Mouse (Mus musculus) neural tube, embryonic 12.5 days (tissue): ENCODE data around the gene Tmem45a. TPM values are rescaled to one million over a fixed set of nuclear protein-coding genes. Genes with fewer than 3 reads are reported as not detected.

Source experiments
- ATAC-seq: fragments of 200-750 bp; cut with Nextera tagmentation; 2 replicates; pipeline ENCODE4 v1.8.0; 2017; ENCODE audit warnings: low read depth, mild to moderate bottlenecking, moderate TSS enrichment, moderate library complexity; ENCODE audit not compliant: low FRiP score
- H3K27ac ChIP-seq: fragments of 300-500 bp; sonication (generic); 2 replicates; pipeline ENCODE4 v1.5.1; 2016
- H3K27me3 ChIP-seq: fragments of 300-500 bp; sonication (generic); replicated peaks from 2 replicates; pipeline ENCODE4 v1.6.1; 2016; ENCODE audit warnings: mild to moderate bottlenecking
- H3K36me3 ChIP-seq: fragments of 300-500 bp; sonication (generic); 2 replicates; pipeline ENCODE4 v1.6.1; 2016; ENCODE audit warnings: mild to moderate bottlenecking
- H3K4me1 ChIP-seq: fragments of 300-500 bp; sonication (generic); 2 replicates; pipeline ENCODE4 v1.6.1; 2016
- H3K4me2 ChIP-seq: fragments of 300-500 bp; sonication (generic); replicated peaks from 2 replicates; pipeline ENCODE4 v1.6.1; 2016; ENCODE audit warnings: mild to moderate bottlenecking
- H3K4me3 ChIP-seq: fragments of 300-500 bp; sonication (generic); 2 replicates; pipeline ENCODE4 v1.5.1; 2016
- H3K9ac ChIP-seq: fragments of 300-500 bp; sonication (generic); 2 replicates; pipeline ENCODE4 v1.6.1; 2016; ENCODE audit warnings: mild to moderate bottlenecking
- H3K9me3 ChIP-seq: fragments of 300-500 bp; sonication (generic); 2 replicates; pipeline ENCODE4 v1.6.1; 2016; ENCODE audit warnings: mild to moderate bottlenecking
- WGBS: fragments of 180-500 bp; shearing (Covaris S2); methylation state at CpG from one replicate; pipeline ENCODE4 v1.1.7; 2016; 5-methylcytosine and 5-hydroxymethylcytosine counted together
- polyA plus RNA-seq: library from polyadenylated mRNA; unstranded; fragments of >200 nt; fragmentation: Nextera tagmentation; extraction: Ambion mirVana; gene quantifications from 2 replicates; pipeline ENCODE4 v1.2.1, GENCODE M21; 2016

Gene Tmem45a
- polyA plus RNA-seq, 1 experiment from 2014 or later = 7.6 TPM

GRCm38 (mm10) chr16:56867591-56867990 lies 18.4 kb downstream of the Tmem45a start:
- H3K4me2 ChIP-seq = no peak overlapping the region
- H3K9ac ChIP-seq = no peak overlapping the region
- H3K36me3 ChIP-seq = no peaks in the 10 kb centered on the region
- no peak overlapping the region for H3K4me3 ChIP-seq
- 82% methylated on average over 4 of the region's 4 CpGs for WGBS
- no peaks in the 10 kb centered on the region for H3K4me1 ChIP-seq
- no peak for ATAC-seq
- H3K27ac ChIP-seq = no peak overlapping the region
- no peaks in the 10 kb centered on the region for H3K9me3 ChIP-seq
- no peaks in the 10 kb centered on the region for H3K27me3 ChIP-seq

GRCm38 (mm10) chr16:56852841-56853587 lies 33.0 kb downstream of the Tmem45a start:
- no peak overlapping the region for H3K9ac ChIP-seq
- H3K4me3 ChIP-seq = no peak overlapping the region
- ATAC-seq = no peak
- H3K27ac ChIP-seq = no peak overlapping the region
- H3K9me3 ChIP-seq = no peaks in the 10 kb centered on the region
- no peaks in the 10 kb centered on the region for H3K36me3 ChIP-seq
- no peaks in the 10 kb centered on the region for H3K27me3 ChIP-seq
- no peaks in the 10 kb centered on the region for H3K4me1 ChIP-seq
- H3K4me2 ChIP-seq = no peak overlapping the region
- 74% methylated on average over 10 of the region's 10 CpGs for WGBS

GRCm38 (mm10) chr16:56842988-56843387 lies 43.0 kb downstream of the Tmem45a start:
- Histone ChIP-seq H3K9me3 (no peaks in the 10 kb centered on the region), H3K27me3 (no peaks in the 10 kb centered on the region), H3K4me3 (no peak overlapping the region), H3K27ac (no peak overlapping the region), H3K9ac (no peak overlapping the region), H3K4me1 (no peaks in the 10 kb centered on the region), H3K36me3 (no peaks in the 10 kb centered on the region), H3K4me2 (no peak overlapping the region)
- ATAC-seq = no peak
- 90% methylated on average over 5 of the region's 5 CpGs for WGBS

- Histone ChIP-seq H3K27ac (no peak overlapping the region), H3K27me3 (no peaks in the 10 kb centered on the region), H3K4me2 (no peak overlapping the region), H3K9me3 (no peaks in the 10 kb centered on the region), H3K36me3 (no peaks in the 10 kb centered on the region), H3K4me1 (no peaks in the 10 kb centered on the region), H3K4me3 (no peak overlapping the region), H3K9ac (no peak overlapping the region)
- no peak for ATAC-seq
- WGBS = 96% methylated on average over 1 of the region's 1 CpGs
Observed at GRCm38 (mm10) chr16:56833312-56833711, 52.7 kb downstream of the Tmem45a start.

GRCm38 (mm10) chr16:56831986-56832385 lies 54.0 kb downstream of the Tmem45a start:
- ATAC-seq = no peak
- H3K27ac ChIP-seq = no peak overlapping the region
- no peak overlapping the region for H3K4me3 ChIP-seq
- H3K9ac ChIP-seq = no peak overlapping the region
- H3K27me3 ChIP-seq = no peaks in the 10 kb centered on the region
- H3K4me2 ChIP-seq = no peak overlapping the region
- no peaks in the 10 kb centered on the region for H3K9me3 ChIP-seq
- H3K4me1 ChIP-seq = no peaks in the 10 kb centered on the region
- 91% methylated on average over 2 of the region's 2 CpGs for WGBS
- no peaks in the 10 kb centered on the region for H3K36me3 ChIP-seq

- no peaks in the 10 kb centered on the region for H3K9me3 ChIP-seq
- H3K4me1 ChIP-seq = no peaks in the 10 kb centered on the region
- WGBS = 82% methylated on average over 6 of the region's 6 CpGs
- no peak overlapping the region for H3K4me3 ChIP-seq
- no peak overlapping the region for H3K9ac ChIP-seq
- H3K4me2 ChIP-seq = no peak overlapping the region
- H3K27me3 ChIP-seq = no peaks in the 10 kb centered on the region
- no peak for ATAC-seq
- no peak overlapping the region for H3K27ac ChIP-seq
- no peaks in the 10 kb centered on the region for H3K36me3 ChIP-seq
Observed at GRCm38 (mm10) chr16:56801370-56802109, 84.4 kb downstream of the Tmem45a start.

- no peak for ATAC-seq
- H3K4me3 ChIP-seq = no peak overlapping the region
- H3K4me2 ChIP-seq = no peak overlapping the region
- no peaks in the 10 kb centered on the region for H3K9me3 ChIP-seq
- no peaks in the 10 kb centered on the region for H3K36me3 ChIP-seq
- H3K9ac ChIP-seq = no peak overlapping the region
- H3K4me1 ChIP-seq = no peaks in the 10 kb centered on the region
- H3K27ac ChIP-seq = no peak overlapping the region
- 93% methylated on average over 7 of the region's 7 CpGs for WGBS
- H3K27me3 ChIP-seq = no peaks in the 10 kb centered on the region
Observed at GRCm38 (mm10) chr16:56800946-56801345, 85.0 kb downstream of the Tmem45a start.

- no peaks in the 10 kb centered on the region for H3K27me3 ChIP-seq
- H3K27ac ChIP-seq = no peak overlapping the region
- no peak overlapping the region for H3K4me3 ChIP-seq
- H3K4me1 ChIP-seq = no peaks in the 10 kb centered on the region
- no peak overlapping the region for H3K9ac ChIP-seq
- no peak overlapping the region for H3K4me2 ChIP-seq
- no peaks in the 10 kb centered on the region for H3K36me3 ChIP-seq
- WGBS = 49% methylated on average over 2 of the region's 2 CpGs
- ATAC-seq = no peak
- no peaks in the 10 kb centered on the region for H3K9me3 ChIP-seq
Observed at GRCm38 (mm10) chr16:56800469-56800868, 85.5 kb downstream of the Tmem45a start.

GRCm38 (mm10) chr16:56799541-56800029 lies 86.4 kb downstream of the Tmem45a start:
- Histone ChIP-seq H3K27me3 (no peaks in the 10 kb centered on the region), H3K4me3 (no peak overlapping the region), H3K36me3 (no peaks in the 10 kb centered on the region), H3K4me1 (no peaks in the 10 kb centered on the region), H3K9me3 (no peaks in the 10 kb centered on the region), H3K4me2 (no peak overlapping the region), H3K9ac (no peak overlapping the region), H3K27ac (no peak overlapping the region)
- WGBS = 87% methylated on average over 3 of the region's 3 CpGs
- ATAC-seq = no peak

- no peak for ATAC-seq
- no peak overlapping the region for H3K9ac ChIP-seq
- no peaks in the 10 kb centered on the region for H3K36me3 ChIP-seq
- no peaks in the 10 kb centered on the region for H3K9me3 ChIP-seq
- 87% methylated on average over 7 of the region's 7 CpGs for WGBS
- no peak overlapping the region for H3K27ac ChIP-seq
- no peak overlapping the region for H3K4me3 ChIP-seq
- no peak overlapping the region for H3K4me2 ChIP-seq
- H3K27me3 ChIP-seq = no peaks in the 10 kb centered on the region
- no peaks in the 10 kb centered on the region for H3K4me1 ChIP-seq
Observed at GRCm38 (mm10) chr16:56798873-56799272, 87.1 kb downstream of the Tmem45a start.

- no peak within 1 kb of the TSS for H3K27ac ChIP-seq
- no peak for ATAC-seq
- H3K9ac ChIP-seq = no peak within 1 kb of the TSS
- no peaks in the 10 kb centered on the region for H3K9me3 ChIP-seq
- no peak within 1 kb of the TSS for H3K4me2 ChIP-seq
- no peaks in the 10 kb centered on the region for H3K36me3 ChIP-seq
- WGBS = 67% methylated on average over 8 of the region's 8 CpGs
- no peaks in the 10 kb centered on the region for H3K27me3 ChIP-seq
- H3K4me1 ChIP-seq = no peaks in the 10 kb centered on the region
- no peak within 1 kb of the TSS for H3K4me3 ChIP-seq
Observed at GRCm38 (mm10) chr16:56795481-56796139, 90.4 kb downstream of the Tmem45a start, which contains the start of gene Adgrg7. Gene Adgrg7 (minus strand): TSS chr16:56795855.

GRCm38 (mm10) chr16:56794383-56795144 lies 91.4 kb downstream of the Tmem45a start:
- Histone ChIP-seq H3K4me2 (no peak overlapping the region), H3K4me3 (no peak overlapping the region), H3K36me3 (no peaks in the 10 kb centered on the region), H3K27ac (no peak overlapping the region), H3K4me1 (no peaks in the 10 kb centered on the region), H3K9ac (no peak overlapping the region), H3K9me3 (no peaks in the 10 kb centered on the region), H3K27me3 (no peaks in the 10 kb centered on the region)
- WGBS = 80% methylated on average over 7 of the region's 7 CpGs
- ATAC-seq = no peak
